Mouse (Mus musculus) adrenal gland, adult 8-10 months (tissue): ENCODE measurements around the gene Prkab1. TPM values are rescaled to one million over a fixed set of nuclear protein-coding genes. Genes with fewer than 3 reads are reported as not detected.

ENCODE experiments used
- DNase-seq: peaks from one replicate; pipeline ENCODE4 v3.0.0; 2022
- total RNA-seq, 4 experiments: library from RNA; stranded (reverse); gene quantifications; 2 replicates each; pipeline ENCODE4 v1.2.4; 2022

The Prkab1 gene
- total RNA-seq, result 100 to 1,000 TPM in 1 of 4 experiments, 10 to 100 TPM in 3; 56.6 to 107 (median 62.1) TPM

GRCm38 (mm10) chr5:116024327-116024739, at the start of gene Prkab1:
Prkab1 (minus strand) TSS chr5:116024508.
- DNase-seq, result peak; percentile 92

- no peak for DNase-seq
Observed at GRCm38 (mm10) chr5:116069618-116070017, 45.3 kb upstream of the Prkab1 start.

DNA sequence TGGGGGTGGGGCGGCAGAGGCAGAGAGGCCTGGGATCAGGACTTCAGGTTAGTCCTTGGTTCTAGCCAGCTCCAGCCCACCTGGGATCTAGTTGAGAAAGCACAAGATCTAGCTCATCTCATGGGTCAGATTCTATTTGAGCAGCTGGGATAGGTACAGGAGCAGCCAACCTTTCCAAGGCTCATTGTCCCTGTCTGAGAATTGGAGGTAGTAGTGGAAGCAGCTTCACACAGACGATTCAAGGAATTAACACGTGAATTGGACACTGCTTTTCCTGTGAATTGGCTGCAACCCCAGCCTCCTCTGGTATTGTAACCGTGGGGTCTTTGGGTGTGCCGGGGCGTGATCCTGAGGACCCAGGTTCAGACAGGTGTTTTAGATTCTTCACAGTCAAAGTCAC, 28.5 kb upstream of the Prkab1 start:
- DNase-seq, result no peak

DNA sequence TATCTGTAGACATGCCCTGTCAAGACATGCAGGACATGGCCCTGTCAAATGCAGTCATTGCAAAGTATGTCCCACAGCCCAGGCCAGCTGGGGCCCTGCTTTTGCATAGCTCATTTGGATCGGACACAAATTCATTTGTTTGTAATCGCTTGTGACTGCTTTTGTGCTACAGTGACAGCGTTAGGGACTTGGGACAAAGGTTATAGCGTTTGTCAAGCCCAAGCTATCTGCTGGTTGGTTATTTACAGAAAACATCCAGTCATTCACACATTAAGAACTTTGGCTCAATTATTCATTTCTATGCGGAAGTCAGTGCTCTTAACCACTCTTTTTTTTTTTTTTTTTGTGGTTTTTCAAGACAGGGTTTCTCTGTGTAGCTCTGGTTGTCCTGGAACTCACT, 27.9 kb upstream of the Prkab1 start:
- no peak for DNase-seq

GRCm38 (mm10) chr5:116049821-116050220, 25.5 kb upstream of the Prkab1 start:
- no peak for DNase-seq

DNA sequence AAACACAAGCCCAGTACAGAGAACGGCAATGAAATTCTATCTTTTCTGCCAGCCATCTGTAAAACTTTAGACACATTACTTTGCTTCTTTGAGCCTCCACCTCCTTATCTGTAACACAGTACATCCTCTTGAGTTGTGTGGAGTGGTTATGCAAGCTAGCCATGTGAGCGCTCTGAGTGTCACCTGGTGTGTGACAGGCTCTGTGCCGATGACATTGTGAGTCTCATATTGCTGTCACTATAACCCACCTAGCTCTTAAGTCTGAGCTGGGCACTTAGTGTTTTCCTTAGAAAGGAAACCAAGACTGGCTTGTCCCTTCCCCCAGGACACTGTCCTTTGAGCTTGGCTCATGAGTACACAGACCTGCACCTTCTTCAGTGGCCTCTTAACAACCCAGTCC, 24.0 kb upstream of the Prkab1 start:
- DNase-seq, result no peak

DNA sequence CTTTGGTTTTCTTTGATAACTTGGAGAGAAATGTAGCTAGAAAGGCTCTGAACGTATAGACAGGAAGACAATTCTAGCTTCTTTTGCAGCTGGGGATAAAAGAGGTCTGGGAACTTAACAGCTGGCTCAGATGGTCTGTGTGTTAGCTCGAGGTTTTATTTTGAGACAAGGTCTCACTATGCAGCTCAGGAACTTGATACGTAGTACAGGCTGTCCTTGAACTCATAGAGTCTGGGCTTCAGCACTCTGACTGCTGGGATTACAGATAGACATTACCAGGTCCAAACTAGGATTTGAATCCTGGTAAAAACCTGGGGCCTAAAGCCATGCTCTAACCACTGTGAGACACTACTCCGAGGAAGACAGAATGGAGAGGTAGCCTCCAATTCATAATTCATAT, 21.9 kb upstream of the Prkab1 start:
- DNase-seq, result no peak

DNA sequence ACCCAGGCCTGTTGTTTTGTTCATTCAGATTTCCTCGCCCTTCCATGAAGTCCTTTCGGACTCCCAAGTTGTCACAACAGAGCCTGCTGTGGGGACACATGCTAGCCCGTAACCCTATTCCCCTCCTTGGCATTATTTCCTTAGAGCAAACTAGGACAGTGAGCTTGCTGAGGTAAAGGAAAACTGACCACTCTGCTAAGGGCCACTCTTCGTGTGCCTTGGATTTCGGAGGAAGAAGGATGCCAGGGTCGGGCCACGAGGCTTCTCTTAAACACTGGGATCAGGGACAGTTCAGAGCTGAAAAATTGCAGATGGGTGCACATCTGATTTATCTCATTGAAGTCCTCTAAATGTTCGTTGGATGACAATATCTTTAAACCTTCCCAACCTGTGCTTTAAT, 21.3 kb upstream of the Prkab1 start:
- no peak for DNase-seq

GRCm38 (mm10) chr5:116042241-116042640, 17.9 kb upstream of the Prkab1 start:
- no peak for DNase-seq

- no peak for DNase-seq
Observed at GRCm38 (mm10) chr5:116039706-116040105, 15.4 kb upstream of the Prkab1 start.

DNA sequence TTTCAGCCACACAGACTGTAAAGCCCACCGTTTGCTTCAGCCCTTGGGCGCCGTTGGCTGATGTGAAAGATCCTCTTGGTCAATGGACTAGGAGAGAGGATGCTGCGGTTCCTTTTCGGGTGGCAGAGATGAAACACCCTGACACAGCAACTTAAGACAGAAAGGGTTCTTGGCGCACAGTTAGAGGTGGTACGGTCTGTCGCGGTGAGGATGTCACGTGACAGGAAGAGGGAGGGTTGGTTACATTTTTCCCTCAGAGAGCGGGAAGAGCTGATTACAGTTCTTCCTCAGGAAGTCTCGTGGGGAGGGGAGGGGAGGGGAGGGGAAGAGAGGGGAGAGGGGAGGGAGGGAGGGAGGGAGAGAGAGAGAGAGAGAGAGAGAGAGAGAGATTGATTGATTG, 13.4 kb upstream of the Prkab1 start:
- DNase-seq, result no peak

- no peak for DNase-seq
Observed at GRCm38 (mm10) chr5:116036465-116036864, 12.2 kb upstream of the Prkab1 start.

DNA sequence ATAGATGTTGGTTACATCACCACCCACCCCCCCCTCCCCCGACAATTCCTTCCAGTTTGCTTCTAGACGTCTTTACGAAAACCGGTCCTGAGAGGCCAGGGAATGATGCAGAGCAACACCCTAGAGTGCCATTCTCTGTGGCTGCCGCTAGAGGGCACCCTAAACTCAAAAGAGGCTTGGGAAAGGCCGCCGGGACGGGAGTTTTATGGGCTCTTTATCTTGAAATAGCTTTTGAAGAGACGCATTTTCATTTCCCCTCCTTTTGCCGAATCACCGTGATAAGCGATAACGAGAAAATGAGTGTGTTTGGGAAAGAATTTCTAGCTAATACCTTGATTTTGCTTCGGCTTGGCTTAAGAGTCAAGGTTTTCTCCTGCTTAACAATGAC, 6.9 kb upstream of the Prkab1 start:
- DNase-seq, result peak; percentile 36

DNA sequence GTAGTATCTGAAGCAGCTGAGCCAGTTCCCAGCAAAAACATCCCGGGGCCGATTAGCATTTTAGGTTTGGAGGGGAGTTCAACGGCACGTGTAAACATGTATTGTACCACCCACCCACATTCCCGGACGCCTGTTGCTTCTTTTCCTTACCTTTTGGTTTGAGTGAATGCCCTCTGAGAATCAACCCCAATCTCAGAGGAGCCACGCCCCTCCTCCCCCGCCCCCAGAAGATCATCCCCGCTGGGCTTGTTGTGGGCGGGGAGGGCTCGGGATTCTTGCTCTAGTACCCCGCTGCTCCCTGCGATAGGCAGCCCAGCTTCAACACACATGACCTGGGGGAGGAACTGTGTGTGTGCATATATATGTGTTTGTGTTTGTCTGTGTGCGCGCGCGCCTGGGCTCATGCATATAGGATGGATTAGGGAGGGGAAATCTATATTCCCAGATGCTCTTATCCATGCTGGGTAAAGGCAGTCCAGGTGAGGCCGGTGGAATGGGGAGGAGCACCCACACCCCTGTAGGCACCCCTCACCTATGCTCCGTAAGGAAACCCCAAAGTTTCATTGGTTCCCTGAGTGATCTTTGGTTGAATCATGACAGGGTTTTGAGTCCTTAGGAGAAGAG, 6.4 kb upstream of the Prkab1 start:
- no peak for DNase-seq

- DNase-seq, result no peak
Observed at GRCm38 (mm10) chr5:116029071-116029470, 4.8 kb upstream of the Prkab1 start.

DNA sequence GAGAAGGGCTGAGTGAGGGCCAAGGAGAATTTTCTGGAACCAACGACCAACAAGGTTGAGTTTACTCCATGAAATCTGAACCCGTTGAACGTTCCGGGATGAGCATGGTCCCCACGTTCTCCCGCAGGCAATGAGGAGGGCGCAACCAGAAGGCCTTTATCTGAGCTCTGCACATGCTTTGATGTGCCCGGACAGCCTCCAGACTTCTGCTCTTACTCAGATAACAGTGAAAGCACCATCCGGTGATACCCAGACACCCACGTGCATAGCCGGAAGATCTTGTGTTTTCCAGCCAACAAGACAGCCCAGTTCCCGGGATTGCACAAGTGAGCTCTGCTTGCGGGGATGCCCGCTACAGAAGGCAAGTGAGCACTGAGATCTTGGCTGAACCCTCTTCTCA, 2.3 kb upstream of the Prkab1 start:
- no peak for DNase-seq

DNA sequence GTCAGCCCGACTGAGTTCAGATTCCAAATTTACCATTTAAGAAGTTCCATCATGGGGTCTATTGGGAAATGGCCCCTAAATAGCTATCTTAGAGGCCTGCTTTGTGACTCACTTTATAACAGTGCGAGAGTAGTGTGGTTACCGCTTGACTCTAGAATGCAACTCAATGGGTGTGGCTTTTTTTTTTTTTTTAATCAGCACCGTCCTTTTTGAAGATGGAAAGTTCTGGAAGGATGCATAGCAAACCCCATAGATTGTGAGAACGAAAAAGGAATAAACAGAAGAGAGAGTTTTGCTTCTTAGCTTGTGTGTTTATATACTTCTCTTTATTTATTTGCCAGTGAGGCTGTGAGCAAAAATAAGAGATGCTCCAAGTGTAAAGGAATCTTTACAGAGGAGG, 1.8 kb upstream of the Prkab1 start:
- no peak for DNase-seq

DNA sequence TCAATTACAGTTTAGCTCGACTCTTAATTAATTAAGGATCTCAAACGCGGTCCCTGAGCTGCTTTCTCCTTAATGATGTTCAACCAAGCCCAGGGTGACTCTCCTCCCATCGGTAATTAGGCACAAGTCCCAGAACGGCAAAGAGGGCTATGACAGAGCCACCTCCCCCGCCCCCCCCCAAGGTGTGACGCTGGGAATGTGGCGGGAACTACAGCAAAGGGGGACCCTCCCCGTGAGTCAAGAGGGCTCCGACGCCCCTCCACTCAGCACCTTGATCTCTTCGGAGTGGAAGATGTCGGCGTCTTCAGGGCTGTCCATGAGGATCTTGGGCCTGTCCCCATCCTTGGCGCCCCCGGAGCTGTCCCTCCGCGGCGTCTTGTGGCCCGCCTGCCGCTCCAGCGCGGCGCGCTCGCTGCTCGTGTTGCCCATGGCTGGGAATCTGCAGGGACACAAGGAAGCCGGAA, 455 bp downstream of the Prkab1 start:
- DNase-seq, result no peak

GRCm38 (mm10) chr5:116023251-116023661, 1.1 kb downstream of the Prkab1 start:
- DNase-seq, result peak; percentile 52

DNA sequence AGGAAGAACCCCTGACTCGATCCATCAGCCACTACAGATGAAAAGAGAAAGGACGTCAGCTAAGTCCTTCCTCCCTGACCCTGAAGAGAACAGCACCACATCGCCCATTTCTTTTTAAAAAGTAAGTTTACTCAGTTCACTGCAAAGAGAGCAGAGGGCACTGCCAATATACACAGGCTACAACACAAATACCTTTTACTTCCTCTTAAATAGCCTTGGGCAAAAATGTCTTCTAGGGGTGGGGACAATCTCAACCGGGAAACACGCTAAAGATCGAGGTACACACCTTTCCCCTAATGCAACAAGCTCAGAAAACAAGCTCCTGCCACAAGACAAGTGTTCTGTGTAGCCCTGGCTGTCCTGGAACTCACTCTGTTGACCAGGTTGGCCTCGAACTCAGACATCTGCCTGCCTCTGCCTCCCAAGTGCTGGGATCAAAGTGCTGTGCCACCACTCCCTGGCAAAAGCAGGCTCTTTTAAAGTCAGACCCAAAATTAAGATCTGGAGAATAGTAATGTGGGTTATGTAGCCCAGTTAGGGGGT, 1.6 kb downstream of the Prkab1 start:
- DNase-seq, result no peak

- no peak for DNase-seq
Observed at GRCm38 (mm10) chr5:116022131-116022530, 2.2 kb downstream of the Prkab1 start.

GRCm38 (mm10) chr5:116021552-116021951, 2.8 kb downstream of the Prkab1 start:
- DNase-seq, result no peak

- no peak for DNase-seq
Observed at GRCm38 (mm10) chr5:116019371-116019770, 4.9 kb downstream of the Prkab1 start.

DNA sequence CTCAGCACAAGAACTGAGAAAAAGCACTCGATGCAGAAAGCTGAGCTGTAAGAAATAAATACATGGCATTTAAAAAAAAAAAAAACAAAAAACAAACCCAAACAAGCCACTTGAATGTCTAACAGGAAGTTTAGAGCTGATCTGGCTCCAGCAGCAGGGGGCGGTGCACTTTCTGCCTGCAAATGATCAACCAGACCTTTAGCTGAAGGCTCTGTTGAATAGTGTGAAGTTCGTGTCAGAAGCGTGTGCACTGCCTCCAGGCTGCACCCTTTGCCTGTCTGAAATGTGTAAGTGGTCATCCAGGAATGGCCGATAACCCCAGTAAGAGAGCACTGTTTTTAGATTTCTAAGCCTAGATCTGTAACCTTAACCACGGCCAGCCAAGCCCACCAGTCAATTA, 5.5 kb downstream of the Prkab1 start:
- no peak for DNase-seq

GRCm38 (mm10) chr5:116018196-116018595, 6.1 kb downstream of the Prkab1 start:
- no peak for DNase-seq
